Mouse (Mus musculus): ENCODE measurements around the gene Kcnb1. TPM values are rescaled to one million over a fixed set of nuclear protein-coding genes. Genes with fewer than 3 reads are reported as not detected.
A peak's percentile ranks its signal among the peaks of the same experiment; 100 is the strongest.

The Kcnb1 gene
- polyA plus RNA-seq, 1 experiment, result not detected

DNA sequence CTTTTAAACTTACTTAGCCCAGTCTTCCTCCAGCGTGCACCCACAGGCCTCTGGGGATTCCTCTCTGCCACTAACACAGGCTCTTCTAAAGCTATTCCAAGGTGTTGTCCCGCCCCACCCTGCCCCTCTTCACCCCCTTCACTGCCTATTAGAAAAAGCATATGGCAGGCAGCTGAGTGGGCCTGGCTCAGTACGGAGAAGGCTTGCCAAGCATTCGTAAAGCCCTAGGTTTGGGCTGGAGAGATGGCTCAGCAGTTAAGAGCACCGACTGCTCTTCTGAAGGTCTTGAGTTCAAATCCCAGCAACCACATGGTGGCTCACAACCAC, 43.0 kb upstream of the Kcnb1 start:
- Histone ChIP-seq H3K36me3 (ENCODE audit: control insufficient read depth, insufficient read depth) (no peaks in the 10 kb centered on the region), H3K79me3 (ENCODE audit: low read depth) (peaks cover 1% of the 10 kb centered on the region)
- TF ChIP-seq MAX (IDR thresholded peaks at IDR 0.05), result no peak
- no peak for TF ChIP-seq USF1 (IDR thresholded peaks at IDR 0.05; ENCODE audit: low read depth)
- no peak for TF ChIP-seq MYOD1 (IDR thresholded peaks at IDR 0.05; ENCODE audit: control insufficient read depth, insufficient read length, low read depth)
- no peak for TF ChIP-seq CEBPB (IDR thresholded peaks at IDR 0.05; ENCODE audit: low read depth)
- TF ChIP-seq MYOG (IDR thresholded peaks at IDR 0.05; ENCODE audit: control insufficient read depth, extremely low read depth, insufficient read length), result no peak
- no peak for TF ChIP-seq FOSL1 (IDR thresholded peaks at IDR 0.05; ENCODE audit: insufficient read depth, low read length, poor library complexity, severe bottlenecking)
- no peak for TF ChIP-seq CTCF (IDR thresholded peaks at IDR 0.05; ENCODE audit: control insufficient read depth, insufficient read depth, insufficient read length)

DNA sequence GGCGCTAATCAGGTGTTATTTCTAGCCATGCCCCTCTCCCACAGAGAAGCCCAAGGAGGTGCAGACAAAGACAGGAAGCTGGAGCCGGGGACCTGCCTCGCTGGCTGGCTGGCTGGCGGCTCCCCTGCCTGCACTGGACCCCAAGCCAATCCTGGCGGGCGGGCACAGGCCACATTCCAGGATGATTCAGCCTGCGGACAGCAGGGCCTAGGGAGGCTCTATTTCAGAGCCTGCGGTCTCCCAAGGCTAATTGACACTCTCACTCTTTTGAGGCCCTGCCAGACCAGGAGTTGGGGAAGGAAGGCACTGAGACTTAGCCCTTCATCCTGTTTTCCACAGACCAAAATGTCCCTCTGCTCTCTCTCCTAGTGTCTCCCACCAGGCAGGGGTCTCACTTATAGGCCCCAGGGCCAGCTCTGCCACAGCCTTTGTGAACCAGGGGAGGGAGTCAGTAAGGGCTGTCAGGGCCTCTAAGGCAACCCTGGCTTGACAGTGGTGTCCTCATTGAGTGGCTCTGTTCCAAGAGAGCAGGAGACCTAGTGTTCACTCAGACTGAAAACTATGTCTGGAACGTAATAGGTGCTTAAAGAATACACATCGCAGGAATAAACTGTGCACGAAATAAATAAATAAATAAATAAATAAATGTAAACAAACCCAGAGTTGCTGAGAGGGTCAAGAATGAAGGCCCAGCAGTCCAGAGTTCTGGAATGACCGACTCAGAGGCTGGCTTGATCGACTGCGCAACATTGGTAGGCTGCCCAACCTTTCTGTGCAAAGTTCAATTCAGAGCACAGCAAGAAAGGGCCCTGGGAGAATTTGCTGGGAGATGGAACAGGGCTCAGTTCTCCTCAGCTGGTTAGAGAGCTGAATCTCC, 42.4 kb upstream of the Kcnb1 start:
- H3ac ChIP-seq (ENCODE audit: control insufficient read depth, insufficient read length, low read depth), result peak overlapping the region; percentile 32
- H3K36me3 ChIP-seq (ENCODE audit: control insufficient read depth, insufficient read depth), result no peaks in the 10 kb centered on the region
- H3K79me3 ChIP-seq (ENCODE audit: low read depth), result peaks cover 1% of the 10 kb centered on the region
- TF ChIP-seq CEBPB (IDR thresholded peaks at IDR 0.05; ENCODE audit: low read depth) (peak; percentile 41), MAX (IDR thresholded peaks at IDR 0.05) (no peak), FOSL1 (IDR thresholded peaks at IDR 0.05; ENCODE audit: insufficient read depth, low read length, poor library complexity, severe bottlenecking) (peak; percentile 62), MYOD1 (IDR thresholded peaks at IDR 0.05; ENCODE audit: control insufficient read depth, insufficient read length, low read depth) (peak; percentile 40)
- H3K4me3 ChIP-seq (ENCODE audit: insufficient read depth, poor library complexity, severe bottlenecking), result no peak overlapping the region
- H3K79me2 ChIP-seq (ENCODE audit: control insufficient read depth, insufficient read depth), result peaks cover 2% of the 10 kb centered on the region
- H3K27me3 ChIP-seq (ENCODE audit: control insufficient read depth, insufficient read depth, insufficient read length), result no peaks in the 10 kb centered on the region

More for the DNA sequence above, 43.0 kb upstream of the Kcnb1 start:
- Histone ChIP-seq H3K79me2 (ENCODE audit: control insufficient read depth, insufficient read depth) (peaks cover 8% of the 10 kb centered on the region), H3ac (ENCODE audit: control insufficient read depth, insufficient read length, low read depth) (no peak overlapping the region), H3K4me3 (ENCODE audit: insufficient read depth, poor library complexity, severe bottlenecking) (no peak overlapping the region), H3K27me3 (ENCODE audit: control insufficient read depth, insufficient read depth, insufficient read length) (no peaks in the 10 kb centered on the region)

DNA sequence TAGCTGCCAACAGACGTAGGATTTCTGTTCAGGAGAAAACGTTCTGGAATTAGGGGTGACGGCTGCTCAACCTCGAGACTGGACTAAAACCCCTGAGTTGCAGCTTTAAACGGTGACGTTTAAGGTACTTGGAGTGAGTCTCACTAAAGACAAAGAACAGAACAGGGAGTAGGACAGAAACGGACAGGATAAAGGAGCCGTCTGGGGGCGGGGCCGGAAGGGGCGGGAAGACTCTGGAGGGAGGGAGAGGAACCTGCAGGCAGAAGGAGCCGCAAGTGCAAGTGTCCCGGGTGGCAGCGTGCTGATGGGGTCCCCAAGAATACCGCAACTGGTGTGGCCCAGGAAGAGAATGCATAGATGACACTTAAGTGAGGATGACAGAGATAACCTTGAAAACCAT, 40.6 kb upstream of the Kcnb1 start:
- no peaks in the 10 kb centered on the region for H3K36me3 ChIP-seq (ENCODE audit: control insufficient read depth, insufficient read depth)
- no peak overlapping the region for H3ac ChIP-seq (ENCODE audit: control insufficient read depth, insufficient read length, low read depth)
- H3K79me3 ChIP-seq (ENCODE audit: low read depth), result no peaks in the 10 kb centered on the region
- TF ChIP-seq MYOD1 (IDR thresholded peaks at IDR 0.05; ENCODE audit: control insufficient read depth, insufficient read length, low read depth), result no peak
- no peak for TF ChIP-seq CEBPB (IDR thresholded peaks at IDR 0.05; ENCODE audit: low read depth)
- TF ChIP-seq FOSL1 (IDR thresholded peaks at IDR 0.05; ENCODE audit: insufficient read depth, low read length, poor library complexity, severe bottlenecking), result no peak
- no peak for TF ChIP-seq CTCF (IDR thresholded peaks at IDR 0.05; ENCODE audit: control insufficient read depth, insufficient read depth, insufficient read length)
- TF ChIP-seq USF1 (IDR thresholded peaks at IDR 0.05; ENCODE audit: low read depth), result no peak
- no peak for TF ChIP-seq MAX (IDR thresholded peaks at IDR 0.05)
- TF ChIP-seq MYOG (IDR thresholded peaks at IDR 0.05; ENCODE audit: control insufficient read depth, extremely low read depth, insufficient read length), result no peak
- H3K79me2 ChIP-seq (ENCODE audit: control insufficient read depth, insufficient read depth), result no peaks in the 10 kb centered on the region
- no peaks in the 10 kb centered on the region for H3K27me3 ChIP-seq (ENCODE audit: control insufficient read depth, insufficient read depth, insufficient read length)
- no peak overlapping the region for H3K4me3 ChIP-seq (ENCODE audit: insufficient read depth, poor library complexity, severe bottlenecking)

DNA sequence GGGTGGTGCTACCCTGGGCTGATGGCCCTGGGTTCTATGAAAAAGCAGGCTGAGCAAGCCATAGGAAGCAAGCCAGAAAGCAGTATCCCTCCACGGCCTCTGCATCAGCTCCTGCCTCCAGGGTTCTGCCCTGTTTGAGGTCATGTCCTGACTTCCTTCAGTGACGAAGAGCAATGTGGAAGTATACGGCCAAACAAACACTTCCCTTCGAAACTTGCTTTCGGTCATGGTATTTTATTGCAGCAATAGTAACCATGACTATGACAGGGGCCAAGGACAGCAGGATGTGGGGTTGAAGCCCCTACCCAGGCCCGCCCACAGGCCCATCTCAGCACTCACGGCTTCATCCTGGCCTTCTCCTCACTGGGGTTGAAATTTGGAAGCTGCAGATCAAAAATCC, 35.0 kb upstream of the Kcnb1 start:
- Histone ChIP-seq H3K79me2 (ENCODE audit: control insufficient read depth, insufficient read depth) (no peaks in the 10 kb centered on the region), H3K79me3 (ENCODE audit: low read depth) (no peaks in the 10 kb centered on the region), H3ac (ENCODE audit: control insufficient read depth, insufficient read length, low read depth) (no peak overlapping the region), H3K4me3 (ENCODE audit: insufficient read depth, poor library complexity, severe bottlenecking) (no peak overlapping the region), H3K27me3 (ENCODE audit: control insufficient read depth, insufficient read depth, insufficient read length) (no peaks in the 10 kb centered on the region), H3K36me3 (ENCODE audit: control insufficient read depth, insufficient read depth) (no peaks in the 10 kb centered on the region)
- TF ChIP-seq FOSL1 (IDR thresholded peaks at IDR 0.05; ENCODE audit: insufficient read depth, low read length, poor library complexity, severe bottlenecking) (no peak), CEBPB (IDR thresholded peaks at IDR 0.05; ENCODE audit: low read depth) (no peak), USF1 (IDR thresholded peaks at IDR 0.05; ENCODE audit: low read depth) (no peak), MYOD1 (IDR thresholded peaks at IDR 0.05; ENCODE audit: control insufficient read depth, insufficient read length, low read depth) (no peak), CTCF (IDR thresholded peaks at IDR 0.05; ENCODE audit: control insufficient read depth, insufficient read depth, insufficient read length) (no peak), MAX (IDR thresholded peaks at IDR 0.05) (no peak), MYOG (IDR thresholded peaks at IDR 0.05; ENCODE audit: control insufficient read depth, extremely low read depth, insufficient read length) (no peak)

DNA sequence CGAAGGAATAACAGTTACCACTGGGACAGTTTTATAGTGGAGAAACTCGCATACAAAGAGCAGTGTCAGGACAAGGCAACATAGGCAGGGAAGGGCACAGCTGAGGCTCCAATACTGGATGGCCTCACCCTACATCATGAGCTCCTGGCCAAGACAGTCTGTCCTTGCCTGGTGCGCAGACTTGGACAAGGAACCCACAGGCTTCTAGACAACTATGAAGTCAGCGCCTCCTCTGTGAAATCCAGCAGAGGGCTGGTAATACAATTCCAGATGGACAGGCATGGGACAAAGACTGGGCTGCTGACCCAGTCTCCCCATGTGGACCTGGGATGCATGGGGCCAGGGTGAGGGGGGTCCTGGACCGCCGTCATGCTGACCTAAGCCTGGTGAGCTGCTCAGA, 34.2 kb upstream of the Kcnb1 start:
- H3K4me3 ChIP-seq (ENCODE audit: insufficient read depth, poor library complexity, severe bottlenecking), result no peak overlapping the region
- no peaks in the 10 kb centered on the region for H3K36me3 ChIP-seq (ENCODE audit: control insufficient read depth, insufficient read depth)
- no peaks in the 10 kb centered on the region for H3K27me3 ChIP-seq (ENCODE audit: control insufficient read depth, insufficient read depth, insufficient read length)
- H3K79me3 ChIP-seq (ENCODE audit: low read depth), result no peaks in the 10 kb centered on the region
- TF ChIP-seq CEBPB (IDR thresholded peaks at IDR 0.05; ENCODE audit: low read depth), result no peak
- TF ChIP-seq MYOG (IDR thresholded peaks at IDR 0.05; ENCODE audit: control insufficient read depth, extremely low read depth, insufficient read length), result no peak
- TF ChIP-seq FOSL1 (IDR thresholded peaks at IDR 0.05; ENCODE audit: insufficient read depth, low read length, poor library complexity, severe bottlenecking), result no peak
- TF ChIP-seq MAX (IDR thresholded peaks at IDR 0.05), result no peak
- TF ChIP-seq MYOD1 (IDR thresholded peaks at IDR 0.05; ENCODE audit: control insufficient read depth, insufficient read length, low read depth), result no peak
- H3K79me2 ChIP-seq (ENCODE audit: control insufficient read depth, insufficient read depth), result no peaks in the 10 kb centered on the region
- H3ac ChIP-seq (ENCODE audit: control insufficient read depth, insufficient read length, low read depth), result no peak overlapping the region

DNA sequence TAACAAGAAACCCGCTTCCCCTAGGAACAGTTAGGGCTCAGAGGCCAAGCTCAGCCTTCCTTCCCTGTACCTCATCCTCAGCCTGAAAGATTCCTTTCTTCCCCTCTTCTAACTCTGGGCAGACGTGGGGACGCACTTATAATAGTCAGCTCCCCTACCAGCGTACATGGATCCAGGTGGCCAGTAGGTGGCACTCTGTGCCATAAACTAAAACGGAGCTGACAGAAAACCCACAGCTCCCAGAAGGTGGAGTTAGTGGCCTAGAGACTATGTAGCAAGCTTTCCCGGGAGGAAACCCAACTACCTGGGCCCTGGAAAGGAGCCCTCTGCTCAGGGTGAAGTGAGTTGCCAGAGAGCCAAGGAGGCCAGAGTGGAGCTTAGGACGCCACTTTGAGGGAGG, 32.2 kb upstream of the Kcnb1 start:
- H3ac ChIP-seq (ENCODE audit: control insufficient read depth, insufficient read length, low read depth), result no peak overlapping the region
- no peak overlapping the region for H3K4me3 ChIP-seq (ENCODE audit: insufficient read depth, poor library complexity, severe bottlenecking)
- no peaks in the 10 kb centered on the region for H3K79me2 ChIP-seq (ENCODE audit: control insufficient read depth, insufficient read depth)
- no peaks in the 10 kb centered on the region for H3K27me3 ChIP-seq (ENCODE audit: control insufficient read depth, insufficient read depth, insufficient read length)
- no peaks in the 10 kb centered on the region for H3K79me3 ChIP-seq (ENCODE audit: low read depth)
- H3K36me3 ChIP-seq (ENCODE audit: control insufficient read depth, insufficient read depth), result no peaks in the 10 kb centered on the region
- peak; percentile 68 for TF ChIP-seq CTCF (IDR thresholded peaks at IDR 0.05; ENCODE audit: control insufficient read depth, insufficient read depth, insufficient read length)
- no peak for TF ChIP-seq USF1 (IDR thresholded peaks at IDR 0.05; ENCODE audit: low read depth)
